Mouse (Mus musculus): ENCODE measurements at regions not wholly inside any gene's neighbourhood (a gene's known extent, or its start where the extent isn't known, plus 50 kb on each side); places are given as distances from the start of the nearest gene placed in this dataset.
"Not testable (repeated sequence)": the region's sequence is repeated elsewhere in the genome, so short reads cannot be mapped to it uniquely, and the experiment has no call there.

DNA sequence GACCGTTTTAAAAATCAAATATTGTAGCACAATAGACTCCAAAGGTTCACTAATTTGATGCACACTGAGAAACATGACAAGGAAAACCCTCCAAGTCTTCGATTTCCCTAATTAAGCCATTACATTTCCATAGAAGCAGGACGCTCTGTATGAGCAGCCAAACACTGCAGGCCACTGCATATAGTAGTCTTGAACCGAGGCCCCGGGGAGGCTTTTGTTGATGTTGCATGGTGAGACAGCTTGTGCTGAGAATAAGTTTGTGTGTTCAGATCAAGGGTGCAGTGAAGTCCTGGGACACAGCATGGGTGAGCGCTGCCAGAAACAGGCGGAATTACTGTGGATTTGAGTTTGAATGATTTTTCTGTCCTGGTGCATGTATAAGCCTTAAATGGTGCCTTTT lies 154.9 kb upstream of the Rtl1 start:
- no peak for DNase-seq

DNA sequence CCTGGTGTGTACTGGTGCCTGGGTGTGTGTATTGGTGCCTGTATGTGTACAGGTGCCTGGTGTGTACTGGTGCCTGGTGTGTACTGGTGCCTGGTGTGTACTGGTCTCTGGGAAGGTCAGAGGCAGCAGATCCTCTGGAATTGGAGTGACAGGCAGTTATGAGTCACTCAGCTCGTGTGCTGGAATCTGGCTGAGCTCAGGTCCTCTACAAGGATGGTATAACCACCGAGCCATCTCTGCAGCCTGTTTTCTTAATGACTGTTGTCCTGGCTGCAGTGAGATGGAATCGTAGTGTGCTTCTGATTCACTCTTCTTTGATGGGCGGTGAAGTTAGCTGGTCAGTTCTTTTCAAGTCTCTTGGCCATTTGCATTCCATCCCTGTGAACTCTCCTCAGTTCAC lies 164.2 kb upstream of the Rtl1 start:
- no peak for DNase-seq

DNA sequence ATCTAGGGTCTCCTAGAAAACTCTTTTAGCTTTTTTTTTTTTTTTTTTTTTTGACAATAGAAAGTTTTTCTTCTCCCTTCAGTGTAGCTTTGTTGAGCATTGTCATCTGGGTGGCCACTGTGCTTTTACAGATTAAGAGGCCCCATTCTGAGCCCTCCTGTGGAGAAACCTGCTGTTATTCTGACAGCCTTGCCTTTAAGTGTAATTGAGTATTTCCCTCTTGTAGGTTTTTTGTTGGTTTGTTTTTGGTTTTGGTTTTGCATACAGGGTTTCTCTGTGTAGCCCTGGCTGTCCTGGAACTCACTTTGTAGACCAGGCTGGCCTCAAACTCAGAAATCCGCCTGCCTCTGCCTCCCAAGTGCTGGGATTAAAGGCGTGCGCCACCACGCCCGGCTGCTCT lies 166.5 kb upstream of the Rtl1 start:
- DNase-seq = not testable (repeated sequence)

DNA sequence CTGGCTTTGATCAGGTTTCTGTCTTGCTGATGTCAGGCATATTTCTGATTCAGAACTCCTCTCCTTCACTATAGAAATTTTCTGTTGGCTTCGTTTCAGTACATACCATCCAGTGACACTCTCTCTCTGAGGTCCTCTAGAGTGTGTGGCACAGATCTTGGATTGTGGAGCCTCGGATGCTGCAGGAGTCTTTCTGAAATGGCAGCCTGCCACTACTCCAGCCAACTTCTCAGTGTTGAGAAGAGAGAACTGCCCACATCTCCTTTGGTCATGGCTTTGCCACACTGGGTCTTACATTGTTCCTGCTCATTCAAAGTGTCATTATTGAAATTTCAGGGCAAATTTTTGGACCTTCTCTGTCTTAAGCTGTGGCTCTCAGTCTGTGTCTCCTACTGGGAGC lies 172.4 kb upstream of the Rtl1 start:
- no peak for DNase-seq

DNA sequence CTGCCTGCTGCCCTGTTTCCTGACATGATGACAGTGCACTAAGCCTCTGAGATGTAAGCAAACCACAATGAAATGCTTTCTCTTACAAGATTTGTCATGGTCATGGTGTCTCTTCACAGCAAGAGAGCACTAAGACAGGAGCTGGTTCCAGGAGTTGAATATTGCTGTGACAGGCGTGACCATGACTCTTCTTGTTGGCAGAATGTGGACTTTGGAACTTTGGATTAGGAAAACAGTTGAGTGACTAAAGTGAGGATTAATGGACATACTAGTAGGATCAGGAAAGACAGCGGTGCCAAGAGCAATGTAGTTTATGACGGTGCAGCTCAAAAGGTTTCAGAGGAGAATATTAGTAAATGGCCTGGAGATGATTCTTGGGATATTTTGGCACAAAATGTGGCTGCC lies 173.8 kb upstream of the Rtl1 start:
- no peak for DNase-seq

DNA sequence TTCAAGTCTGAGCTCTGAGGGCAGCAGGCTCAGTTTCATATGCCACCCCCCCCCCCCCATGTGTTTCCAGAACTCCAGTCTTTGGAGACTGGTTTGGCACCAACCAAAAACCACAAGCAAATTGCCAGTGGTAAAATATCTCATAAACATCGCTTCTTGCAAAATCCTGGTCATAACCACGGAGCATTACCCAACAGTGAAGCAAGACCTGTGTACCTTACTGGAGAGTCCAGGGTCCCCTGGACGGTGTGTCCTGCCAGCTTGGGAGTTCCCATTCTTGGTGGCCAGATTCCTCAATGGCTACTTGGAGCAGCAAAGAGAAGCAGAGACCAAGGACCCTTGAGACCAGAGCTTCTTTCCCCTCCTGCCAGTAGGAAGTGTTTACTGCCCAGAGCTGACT lies 198.7 kb upstream of the Rtl1 start:
- DNase-seq = no peak

DNA sequence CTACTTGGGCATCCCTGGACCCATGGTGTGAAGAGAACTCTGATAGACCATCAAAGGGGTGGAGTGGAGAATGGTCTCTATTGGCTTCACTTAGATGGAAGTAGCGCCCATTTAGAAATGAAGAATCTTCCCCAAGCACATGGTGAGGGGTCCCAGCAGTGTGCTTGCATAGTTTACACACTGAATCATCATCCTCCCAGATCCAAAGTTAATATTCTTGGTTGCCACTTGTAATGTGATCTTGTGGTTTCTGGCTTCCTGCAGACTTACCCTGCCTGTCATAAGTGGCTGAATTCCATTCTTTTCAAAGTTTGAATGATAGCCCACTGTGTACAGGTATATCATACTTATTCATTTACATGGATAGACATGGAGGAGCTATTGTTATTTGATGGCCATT lies 199.3 kb upstream of the Rtl1 start:
- no peak for DNase-seq

DNA sequence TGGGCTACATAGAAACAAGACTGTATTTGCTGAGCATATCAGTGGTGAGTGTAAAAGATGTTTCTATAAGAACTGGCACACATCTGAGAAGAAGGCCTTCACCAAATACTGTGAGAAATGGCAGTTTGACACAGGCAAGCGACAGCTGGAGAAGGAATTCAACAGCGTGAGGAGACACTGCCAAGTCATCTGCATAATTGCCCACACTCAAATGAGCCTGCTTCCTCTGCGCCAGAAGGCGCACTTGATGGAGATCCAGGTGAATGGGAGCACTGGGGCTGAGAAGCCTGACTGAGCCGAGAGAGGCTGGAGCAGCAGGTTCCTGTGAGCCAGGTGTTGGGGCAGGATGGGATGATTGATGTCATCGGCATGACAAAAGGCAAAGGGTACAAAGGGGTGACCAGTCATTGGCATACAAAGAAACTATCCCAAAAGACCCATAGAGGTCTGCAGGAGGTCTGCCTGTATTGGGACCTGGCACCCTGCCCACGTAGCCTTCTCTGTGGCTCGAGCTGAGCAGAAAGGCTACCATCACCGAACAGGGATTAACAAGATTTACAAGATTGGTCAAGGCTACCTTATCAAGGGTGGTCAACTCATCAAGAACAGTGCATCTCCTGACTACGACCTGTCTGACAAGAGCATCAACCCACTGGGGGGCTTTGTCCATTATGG lies 227.2 kb upstream of the Rtl1 start:
- DNase-seq = no peak

DNA sequence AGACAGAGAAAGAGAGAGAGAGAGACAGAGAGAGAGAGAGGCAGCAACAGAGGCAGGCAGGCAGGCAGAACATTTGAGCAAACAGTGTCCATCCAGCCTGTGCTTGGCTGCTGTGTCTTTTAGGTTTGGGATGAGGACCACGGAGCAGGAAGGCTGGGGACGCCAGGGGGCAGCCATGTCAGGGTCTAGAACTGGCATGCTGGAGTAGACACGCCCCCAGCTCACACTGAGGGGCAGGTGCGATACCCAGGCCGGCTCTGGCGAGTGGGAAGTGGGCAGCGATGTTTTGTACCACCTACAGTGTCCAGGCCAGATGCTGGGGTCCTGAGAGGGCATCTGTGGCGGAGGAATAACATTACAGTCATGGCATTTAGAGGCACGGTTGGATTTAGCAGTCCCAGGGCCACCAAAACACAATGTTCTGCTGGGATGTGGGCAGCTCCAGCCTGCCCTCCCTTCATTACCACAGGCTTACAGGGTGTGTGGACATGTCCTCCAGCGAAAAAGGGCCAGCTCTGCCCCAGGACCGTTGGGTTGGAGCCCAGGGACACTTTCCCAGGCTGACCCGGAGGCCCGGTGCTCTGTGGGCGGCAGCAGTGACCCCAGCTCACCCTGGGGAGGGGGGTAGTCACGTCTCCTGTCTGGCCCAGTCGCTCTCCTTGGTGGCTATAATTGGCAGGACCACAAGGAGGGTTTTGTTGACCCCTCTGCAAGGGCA lies 230.3 kb upstream of the Rtl1 start:
- no peak for DNase-seq

DNA sequence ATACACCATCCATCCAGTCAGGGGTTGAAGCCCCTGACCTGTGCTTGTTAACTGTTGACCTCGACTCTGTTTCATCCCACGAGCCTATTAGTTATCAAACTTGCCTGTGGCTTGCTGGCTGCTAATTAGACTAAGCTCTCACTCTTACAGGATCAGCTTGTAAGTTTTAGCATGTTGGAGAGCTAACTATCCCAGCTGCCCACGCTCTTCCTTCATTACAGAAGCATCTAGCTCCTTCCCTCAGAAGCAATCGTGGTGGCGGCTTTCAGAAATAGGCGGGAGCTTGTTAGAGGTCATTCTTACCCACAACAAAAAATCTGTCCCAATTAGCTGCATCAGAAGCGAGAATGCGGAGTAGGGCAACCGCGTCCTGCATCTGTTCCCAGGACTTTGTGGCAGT lies 232.8 kb upstream of the Rtl1 start:
- no peak for DNase-seq

DNA sequence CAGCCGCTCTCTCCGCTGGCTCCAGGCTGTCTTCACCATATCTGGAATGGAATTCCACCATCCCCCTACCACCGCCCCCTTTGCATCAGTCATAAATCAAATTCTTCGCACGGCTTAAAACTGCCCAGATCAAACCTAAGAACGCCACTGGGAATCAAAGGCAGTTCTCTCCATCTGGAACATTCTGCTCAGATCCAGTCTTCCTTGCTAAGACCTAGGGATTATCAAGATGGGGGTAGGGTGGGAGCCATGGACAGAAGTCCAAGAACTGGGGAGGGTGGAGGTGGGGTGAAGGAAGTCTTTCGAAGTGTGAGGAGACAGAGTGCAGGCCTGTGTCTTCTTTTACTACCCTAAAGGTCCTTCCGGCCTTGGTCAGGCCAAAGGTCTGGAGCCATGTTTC lies 236.4 kb upstream of the Rtl1 start:
- no peak for DNase-seq

DNA sequence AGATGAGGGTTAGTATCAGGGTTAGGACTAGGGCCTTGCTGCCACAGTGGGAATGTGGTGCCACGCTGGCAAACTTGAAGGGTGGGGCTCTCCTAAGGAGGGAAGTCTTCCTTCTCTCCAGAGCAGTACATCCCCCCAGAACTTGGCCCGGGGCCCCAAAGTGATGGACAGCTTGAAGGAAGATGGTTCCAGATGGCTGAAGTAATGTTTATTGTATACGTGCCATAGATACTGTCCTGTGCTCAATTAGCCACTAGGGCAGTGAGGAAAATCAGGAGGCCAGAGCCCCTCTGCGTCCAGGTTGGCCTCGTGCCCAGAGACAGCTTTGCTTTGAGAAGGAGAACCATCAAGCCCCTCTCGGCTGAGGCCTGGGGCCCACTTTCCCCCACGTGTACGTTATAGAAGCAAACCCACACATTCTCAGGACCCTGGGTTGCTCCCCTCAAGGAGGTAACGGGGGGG lies 239.0 kb upstream of the Rtl1 start:
- no peak for DNase-seq

DNA sequence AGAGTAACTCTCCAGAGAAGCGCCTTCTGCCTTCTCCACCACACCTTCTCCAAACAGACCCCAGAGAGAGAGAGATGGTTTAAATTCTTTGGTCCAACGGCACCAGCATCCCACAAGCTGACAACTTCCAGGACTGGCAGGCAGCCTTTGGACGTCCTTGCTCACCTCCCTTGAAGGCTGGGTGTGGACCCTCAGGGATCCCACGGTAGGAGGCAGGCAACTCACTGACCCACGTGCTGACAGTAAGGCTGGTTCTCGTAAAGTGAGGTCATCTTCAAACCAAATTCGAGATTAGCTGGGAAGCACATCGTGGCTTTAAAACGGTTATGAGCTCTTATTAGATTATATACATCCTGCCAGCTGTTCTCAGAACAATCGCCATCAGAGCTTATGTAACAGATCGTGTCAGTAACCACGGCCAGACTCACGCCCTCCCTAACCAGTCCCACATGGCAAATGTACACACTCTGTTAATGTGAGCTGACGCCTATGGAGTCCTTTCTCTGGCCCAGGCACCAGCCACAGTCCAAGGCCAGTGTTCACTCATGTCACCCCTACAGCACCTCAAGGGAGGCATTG lies 239.9 kb upstream of the Rtl1 start:
- no peak for DNase-seq

DNA sequence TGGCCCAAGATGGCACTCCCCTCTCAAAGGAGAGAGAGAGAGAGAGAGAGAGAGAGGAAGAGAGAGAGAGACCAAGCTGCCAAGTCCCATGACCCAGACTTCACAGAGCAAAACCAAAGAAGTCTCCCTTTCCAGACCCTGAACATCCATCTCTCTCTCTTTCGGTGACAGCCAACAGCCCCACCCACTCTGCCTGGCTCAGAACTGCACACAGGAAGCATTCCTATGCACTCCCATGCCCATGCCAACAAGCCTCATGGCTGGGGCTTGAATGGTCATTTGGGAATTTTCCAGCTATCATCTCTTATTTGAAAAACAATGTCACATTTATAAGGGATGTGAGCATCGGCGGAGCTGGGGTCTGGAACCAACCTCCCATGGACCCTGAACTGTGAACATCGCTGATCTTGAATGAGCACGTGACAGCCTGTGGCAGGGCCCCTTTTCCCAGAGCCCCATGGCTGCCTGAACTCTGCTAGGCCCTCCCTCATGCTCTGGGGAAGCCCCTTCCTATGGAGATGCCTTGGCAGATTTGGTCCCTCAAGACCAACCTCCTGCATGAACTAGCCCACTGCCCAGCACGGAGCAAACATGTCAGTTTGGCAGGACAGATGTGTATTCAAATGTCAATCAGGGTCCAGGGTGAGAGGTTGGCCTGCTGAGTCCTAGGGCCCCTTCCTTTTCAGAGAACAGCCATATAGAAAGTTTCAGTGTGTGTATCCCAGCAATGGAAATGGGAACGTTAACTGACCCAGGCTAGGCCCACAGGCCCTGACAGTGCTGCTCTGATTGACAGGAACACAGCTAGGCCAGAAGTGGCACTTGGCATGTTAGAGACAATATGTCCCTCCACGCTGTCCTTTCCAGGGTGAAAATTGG lies 244.8 kb upstream of the Rtl1 start:
- no peak for DNase-seq

DNA sequence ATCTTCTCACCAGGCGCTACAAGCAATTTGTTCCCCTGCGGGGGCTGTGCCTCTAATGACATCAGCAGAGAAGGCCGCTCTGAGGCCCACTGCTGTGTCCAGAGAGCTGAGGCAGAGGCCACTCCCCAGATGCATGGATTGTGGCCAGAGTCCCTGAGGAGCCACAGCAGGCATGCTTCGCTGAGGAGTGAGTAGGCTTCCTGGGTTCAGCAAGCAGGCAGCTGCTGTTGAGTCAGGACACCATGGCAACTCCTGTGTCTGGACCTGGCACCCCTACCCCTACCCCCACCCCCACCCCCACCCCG lies 245.4 kb upstream of the Rtl1 start:
- no peak for DNase-seq

DNA sequence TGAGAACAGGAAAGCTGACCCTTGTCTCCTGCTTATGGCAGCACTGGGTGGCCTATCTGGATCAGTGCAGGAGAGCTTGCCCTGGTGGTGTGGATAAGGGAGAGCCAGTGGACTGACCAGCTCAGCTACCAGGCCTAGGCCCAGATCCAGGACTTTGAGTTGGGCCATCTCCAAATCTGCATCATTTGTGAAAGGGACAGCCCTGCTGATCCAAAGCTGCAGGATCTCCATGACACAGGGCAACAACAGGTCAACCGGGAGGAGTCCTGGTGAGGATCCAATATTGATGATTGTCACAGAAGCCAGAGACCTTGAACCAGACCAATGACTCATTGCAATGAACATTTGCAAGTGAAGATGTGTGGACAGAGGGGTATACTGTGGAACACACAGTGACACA lies 256.2 kb upstream of the Rtl1 start:
- no peak for DNase-seq

DNA sequence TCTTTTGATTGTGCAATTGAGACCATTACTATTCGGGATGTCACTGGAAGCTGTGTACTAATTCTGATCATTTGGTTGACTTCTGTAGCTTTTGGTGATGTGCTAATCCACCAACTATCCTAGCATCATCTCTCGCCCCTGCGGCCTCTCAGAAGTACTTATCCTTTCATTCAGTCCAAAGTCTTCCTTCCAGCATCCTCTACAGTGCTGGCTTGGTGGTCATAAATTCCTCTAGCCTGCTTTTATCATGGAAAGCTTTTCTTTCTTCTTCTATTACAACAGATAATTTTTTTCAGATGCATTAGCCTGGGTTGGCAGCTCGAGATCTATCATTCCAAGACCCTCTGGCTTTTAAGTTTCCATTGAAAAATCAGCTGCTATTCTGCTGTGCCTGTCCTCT lies 257.6 kb upstream of the Rtl1 start:
- no peak for DNase-seq

DNA sequence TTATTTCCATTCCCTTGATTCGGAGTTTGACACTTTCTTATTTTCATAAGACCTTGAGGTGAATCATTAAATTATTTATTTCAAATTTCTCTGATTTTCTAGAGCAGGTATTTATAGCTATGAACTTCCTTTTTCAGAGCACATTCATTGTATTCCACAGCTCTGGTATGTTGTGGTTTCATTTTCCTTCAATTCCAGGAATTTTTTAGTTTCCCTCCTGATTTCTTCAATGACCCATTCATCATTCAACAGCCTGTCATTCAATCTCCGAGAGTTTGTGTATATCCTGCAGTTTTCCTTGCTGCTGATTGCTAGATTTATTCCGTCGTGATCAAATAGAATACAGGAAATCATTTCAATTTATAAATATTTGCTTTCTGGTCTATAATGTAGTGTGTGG lies 264.7 kb upstream of the Rtl1 start:
- no peak for DNase-seq

DNA sequence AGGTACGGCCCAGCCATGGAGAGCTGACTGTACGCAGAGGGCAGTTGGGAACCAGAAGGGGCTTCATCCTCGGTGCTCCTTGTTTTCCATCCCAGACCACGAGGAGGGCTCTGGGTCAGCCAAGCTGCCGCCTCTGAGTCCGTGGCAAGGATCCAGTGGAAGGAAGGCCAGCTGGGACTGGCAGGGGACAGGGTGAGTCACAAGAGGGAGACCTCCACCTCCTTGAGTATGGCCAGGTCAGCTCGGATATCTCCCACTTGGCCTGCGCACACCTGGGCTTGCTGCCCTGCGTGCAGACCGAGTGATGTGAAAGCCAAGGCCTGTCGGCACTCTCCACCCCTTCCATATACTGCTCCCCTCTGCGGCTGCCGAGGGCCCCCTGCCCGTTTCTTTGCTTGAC lies 270.9 kb upstream of the Rtl1 start:
- no peak for DNase-seq

DNA sequence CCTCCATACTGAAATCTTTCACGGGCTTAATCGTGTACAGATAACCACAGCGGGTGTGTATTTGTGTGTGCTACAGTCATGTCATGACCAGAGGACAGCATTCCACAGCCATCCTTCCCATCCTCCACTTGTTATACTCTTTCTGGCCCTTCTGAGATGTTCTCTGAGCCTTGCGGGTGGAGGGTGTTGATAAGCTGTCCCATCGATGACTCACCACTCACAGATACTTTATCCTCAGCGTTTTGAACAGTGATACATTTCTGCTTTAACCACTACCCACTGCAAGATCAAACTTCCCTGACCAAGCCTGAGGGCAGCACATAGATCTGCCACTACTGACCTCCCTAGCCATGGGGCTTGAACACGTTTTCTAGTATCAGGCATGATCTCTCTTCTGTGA lies 274.3 kb upstream of the Rtl1 start:
- DNase-seq = no peak

DNA sequence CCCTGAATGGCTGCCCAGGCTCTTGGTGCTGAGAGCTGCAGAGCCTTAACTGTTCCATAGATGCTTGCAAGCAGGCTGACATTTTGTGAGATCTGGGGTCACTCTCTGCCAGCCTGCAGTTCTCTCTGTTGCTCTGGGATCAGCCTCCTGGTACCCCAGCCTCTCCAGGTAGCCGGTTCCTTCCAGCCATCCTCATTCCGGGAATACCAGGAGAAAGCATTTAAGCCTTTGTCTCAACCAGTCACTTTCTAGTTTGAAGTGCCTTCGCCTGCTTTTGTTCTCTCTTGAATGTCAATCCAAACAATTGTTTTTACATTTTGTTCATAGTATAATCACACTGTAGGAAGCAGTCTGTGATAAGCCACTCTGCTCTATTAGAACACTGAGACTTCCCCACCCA lies 281.0 kb upstream of the Rtl1 start:
- no peak for DNase-seq

DNA sequence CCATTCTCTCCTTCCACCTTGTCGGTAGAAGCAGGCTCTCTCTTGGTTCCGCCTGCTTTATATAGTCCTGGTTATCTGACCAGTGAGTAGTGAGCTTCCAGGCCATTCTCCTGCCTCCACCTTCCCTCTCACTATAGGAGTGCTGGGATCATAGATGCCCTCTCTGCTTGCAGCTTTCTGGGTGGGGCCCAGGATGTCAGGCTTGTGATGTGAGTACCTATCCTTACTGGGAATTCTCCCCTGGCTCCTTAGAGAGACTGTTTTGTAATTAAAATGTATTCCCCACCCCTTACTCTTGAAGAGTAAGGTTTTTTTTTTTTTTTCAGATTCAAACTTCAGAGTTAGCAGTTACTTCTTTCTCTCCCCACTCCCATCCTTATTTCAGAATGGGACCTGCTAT lies 291.1 kb upstream of the Rtl1 start:
- DNase-seq = no peak

DNA sequence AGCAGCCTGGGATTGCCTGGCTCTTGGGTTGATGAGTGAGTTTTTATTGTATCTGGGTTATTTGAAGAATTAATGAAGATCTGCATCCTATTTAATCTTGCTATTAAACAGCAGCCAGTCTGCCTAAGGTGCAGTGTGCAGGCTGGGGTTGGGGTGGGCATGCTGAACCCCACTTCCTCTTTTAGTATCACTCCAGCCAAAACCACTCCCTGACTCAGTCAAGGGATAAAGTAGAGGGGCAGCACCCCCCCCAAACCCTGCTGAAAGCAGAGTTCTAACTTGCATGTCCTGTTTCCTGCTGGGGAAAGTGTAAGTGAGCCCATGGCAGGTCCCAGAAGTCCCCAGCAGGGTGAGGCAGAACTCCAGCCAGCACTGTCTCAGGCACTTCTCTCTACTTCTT lies 292.7 kb upstream of the Rtl1 start:
- DNase-seq = no peak

DNA sequence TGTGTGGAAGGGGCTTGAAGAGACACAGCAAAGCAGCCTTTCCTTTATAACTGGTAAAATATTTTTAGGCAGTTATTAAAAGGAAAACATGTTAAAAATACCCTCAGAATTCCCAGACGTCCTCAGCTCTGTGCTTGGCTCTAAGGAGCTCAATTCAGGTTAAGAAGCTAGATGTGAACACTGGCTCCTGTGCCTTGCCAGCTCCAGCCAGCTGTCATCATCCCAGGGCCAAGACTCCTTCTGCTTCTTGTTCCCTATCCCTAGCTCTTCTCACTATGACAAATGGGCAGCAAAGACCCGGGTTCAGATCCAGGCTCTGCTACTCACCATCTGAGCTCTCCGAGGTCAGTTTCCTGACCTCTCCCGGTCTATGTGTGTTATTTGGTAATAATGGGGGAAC lies 293.5 kb upstream of the Rtl1 start:
- no peak for DNase-seq
